Mouse (Mus musculus) midbrain, embryonic 14.5 days (tissue): ENCODE measurements at regions not wholly inside any gene's neighbourhood (a gene's known extent, or its start where the extent isn't known, plus 50 kb on each side); places are given as distances from the start of the nearest gene placed in this dataset.

ENCODE experiments used
- ATAC-seq: fragments of 200-750 bp; cut with Nextera tagmentation; 2 replicates; pipeline ENCODE4 v1.8.0; 2017; ENCODE audit warnings: moderate number of reproducible peaks, moderate library complexity; ENCODE audit not compliant: low FRiP score, low TSS enrichment
- DNase-seq: peaks from one replicate; pipeline ENCODE4 v3.0.0-alpha.2; 2015
- H3K27ac ChIP-seq: fragments of 300-500 bp; sonication (generic); replicated peaks from 2 replicates; pipeline ENCODE4 v1.5.1; 2014; ENCODE audit warnings: mild to moderate bottlenecking, low read depth, low read length, moderate library complexity
- H3K27me3 ChIP-seq: fragments of 300-500 bp; sonication (generic); 2 replicates; pipeline ENCODE4 v1.6.1; 2014; ENCODE audit warnings: low read length, control low read depth, mixed read lengths; ENCODE audit not compliant: control insufficient read depth, insufficient read depth
- H3K36me3 ChIP-seq: fragments of 300-500 bp; sonication (generic); 2 replicates; pipeline ENCODE4 v1.6.1; 2014; ENCODE audit warnings: low read length, control low read depth; ENCODE audit not compliant: control insufficient read depth, insufficient read depth
- H3K4me1 ChIP-seq: fragments of 300-500 bp; sonication (generic); 2 replicates; pipeline ENCODE4 v1.6.1; 2014; ENCODE audit warnings: mild to moderate bottlenecking, antibody characterized with exemption, low read length, control low read depth; ENCODE audit not compliant: control insufficient read depth, insufficient read depth
- H3K4me2 ChIP-seq: fragments of 300-500 bp; sonication (generic); 2 replicates; pipeline ENCODE4 v1.6.1; 2014; ENCODE audit warnings: mild to moderate bottlenecking, low read length, moderate library complexity
- H3K4me3 ChIP-seq: fragments of 300-500 bp; sonication (generic); replicated peaks from 2 replicates; pipeline ENCODE4 v1.5.1; 2014; ENCODE audit warnings: low read depth, low read length
- H3K9ac ChIP-seq: fragments of 300-500 bp; sonication (generic); replicated peaks from 2 replicates; pipeline ENCODE4 v1.6.1; 2014; ENCODE audit warnings: mild to moderate bottlenecking, low read length, moderate library complexity
- H3K9me3 ChIP-seq: fragments of 300-500 bp; sonication (generic); 2 replicates; pipeline ENCODE4 v1.6.1; 2016; ENCODE audit warnings: low read length, control low read depth, mixed read lengths; ENCODE audit not compliant: control insufficient read depth
- WGBS: fragments of 180-500 bp; shearing (Covaris S2); extraction: QIAGEN DNeasy Blood & Tissue Kit; methylation state at CpG from one replicate; pipeline ENCODE4 v1.1.7; 2014; 5-methylcytosine and 5-hydroxymethylcytosine counted together

- H3K4me2 ChIP-seq: no peak overlapping the region
- WGBS: 92% methylated on average over 8 of the region's 8 CpGs
These were observed 256.4 kb downstream of the 3110018I06Rik start for GRCm38 (mm10) chr12:107744822-107745221.

GRCm38 (mm10) chr12:107748481-107749380 lies 254.7 kb downstream of the Bcl11b start:
- DNase-seq (no peak), ATAC-seq (no peak)
- Histone ChIP-seq H3K4me1 (no peaks in the 10 kb centered on the region), H3K4me3 (no peak overlapping the region), H3K27ac (no peak overlapping the region), H3K9ac (no peak overlapping the region), H3K4me2 (no peak overlapping the region), H3K27me3 (no peaks in the 10 kb centered on the region), H3K9me3 (no peaks in the 10 kb centered on the region), H3K36me3 (no peaks in the 10 kb centered on the region)
- WGBS: 89% methylated on average over 18 of the region's 18 CpGs

More at GRCm38 (mm10) chr12:107744822-107745221, 256.4 kb downstream of the 3110018I06Rik start:
- Histone ChIP-seq H3K9me3 (no peaks in the 10 kb centered on the region), H3K4me1 (no peaks in the 10 kb centered on the region), H3K27ac (no peak overlapping the region), H3K36me3 (no peaks in the 10 kb centered on the region), H3K27me3 (no peaks in the 10 kb centered on the region), H3K9ac (no peak overlapping the region), H3K4me3 (no peak overlapping the region)
- ATAC-seq (no peak), DNase-seq (no peak)

GRCm38 (mm10) chr12:107749381-107750085 lies 253.9 kb downstream of the Bcl11b start:
- no peak overlapping the region for H3K27ac ChIP-seq
- H3K9me3 ChIP-seq: no peaks in the 10 kb centered on the region
- ATAC-seq (no peak), DNase-seq (no peak)
- no peak overlapping the region for H3K4me3 ChIP-seq
- WGBS: 92% methylated on average over 11 of the region's 11 CpGs
- H3K4me2 ChIP-seq: no peak overlapping the region
- H3K36me3 ChIP-seq: no peaks in the 10 kb centered on the region
- no peak overlapping the region for H3K9ac ChIP-seq
- no peaks in the 10 kb centered on the region for H3K27me3 ChIP-seq
- no peaks in the 10 kb centered on the region for H3K4me1 ChIP-seq

- Histone ChIP-seq H3K36me3 (no peaks in the 10 kb centered on the region), H3K27ac (no peak overlapping the region), H3K27me3 (no peaks in the 10 kb centered on the region), H3K4me3 (no peak overlapping the region), H3K9me3 (no peaks in the 10 kb centered on the region), H3K4me2 (no peak overlapping the region), H3K4me1 (no peaks in the 10 kb centered on the region), H3K9ac (no peak overlapping the region)
- DNase-seq (no peak), ATAC-seq (no peak)
- WGBS: 89% methylated on average over 8 of the region's 8 CpGs
These were observed 253.0 kb downstream of the Bcl11b start for GRCm38 (mm10) chr12:107750285-107750927.

GRCm38 (mm10) chr12:107752126-107752525 lies 251.3 kb downstream of the Bcl11b start:
- no peaks in the 10 kb centered on the region for H3K27me3 ChIP-seq
- H3K36me3 ChIP-seq: no peaks in the 10 kb centered on the region
- no peak overlapping the region for H3K27ac ChIP-seq
- H3K9me3 ChIP-seq: no peaks in the 10 kb centered on the region
- H3K4me3 ChIP-seq: no peak overlapping the region
- H3K9ac ChIP-seq: no peak overlapping the region
- H3K4me2 ChIP-seq: no peak overlapping the region
- ATAC-seq (no peak), DNase-seq (no peak)
- 0 out of 2 replicates have a peak, but pooled peaks cover 4% of the 10 kb centered on the region for H3K4me1 ChIP-seq
- 70% methylated on average over 7 of the region's 7 CpGs for WGBS

- Histone ChIP-seq H3K27ac (no peak overlapping the region), H3K4me1 (0 out of 2 replicates have a peak, but pooled peaks cover 5% of the 10 kb centered on the region), H3K27me3 (no peaks in the 10 kb centered on the region), H3K4me3 (no peak overlapping the region), H3K9ac (no peak overlapping the region), H3K36me3 (no peaks in the 10 kb centered on the region), H3K9me3 (no peaks in the 10 kb centered on the region), H3K4me2 (no peak overlapping the region)
- WGBS: 32% methylated on average over 8 of the region's 8 CpGs
- DNase-seq: peak; percentile 37
- no peak for ATAC-seq
These were observed 250.8 kb downstream of the Bcl11b start for GRCm38 (mm10) chr12:107752587-107752986.

- 65% methylated on average over 8 of the region's 8 CpGs for WGBS
- H3K4me2 ChIP-seq: no peak overlapping the region
- no peak for ATAC-seq
These were observed 250.4 kb downstream of the Bcl11b start for GRCm38 (mm10) chr12:107753022-107753421.

GRCm38 (mm10) chr12:107753536-107753935 lies 249.9 kb downstream of the Bcl11b start:
- DNase-seq (no peak), ATAC-seq (no peak)
- H3K4me2 ChIP-seq: no peak overlapping the region
- H3K36me3 ChIP-seq: no peaks in the 10 kb centered on the region
- H3K27me3 ChIP-seq: no peaks in the 10 kb centered on the region
- WGBS: 80% methylated on average over 6 of the region's 6 CpGs
- H3K9me3 ChIP-seq: no peaks in the 10 kb centered on the region
- H3K4me1 ChIP-seq: peaks cover 12% of the 10 kb centered on the region; the same call in 1 of the 2 replicates
- H3K9ac ChIP-seq: no peak overlapping the region
- no peak overlapping the region for H3K27ac ChIP-seq
- no peak overlapping the region for H3K4me3 ChIP-seq

More at GRCm38 (mm10) chr12:107753022-107753421, 250.4 kb downstream of the Bcl11b start:
- Histone ChIP-seq H3K9me3 (no peaks in the 10 kb centered on the region), H3K27ac (no peak overlapping the region), H3K9ac (no peak overlapping the region), H3K27me3 (no peaks in the 10 kb centered on the region), H3K36me3 (no peaks in the 10 kb centered on the region), H3K4me3 (no peak overlapping the region), H3K4me1 (peaks cover 7% of the 10 kb centered on the region; the same call in 1 of the 2 replicates)
- DNase-seq: no peak
